Mouse (Mus musculus) small intestine, adult 2 months (tissue): Measurements from ENCODE around the gene Pou6f1. TPM values are rescaled to one million over a fixed set of nuclear protein-coding genes. Genes with fewer than 3 reads are reported as not detected.
"Not testable (repeated sequence)": the region's sequence is repeated elsewhere in the genome, so short reads cannot be mapped to it uniquely, and the experiment has no call there.

Experiments used
- H3K27ac ChIP-seq: fragments of 200-500 bp; 2 replicates; pipeline ENCODE4 v1.5.1; 2012; ENCODE audit warnings: low read depth, low read length, control low read depth, inconsistent platforms; ENCODE audit not compliant: insufficient read depth
- H3K27me3 ChIP-seq: fragments of 200-500 bp; 2 replicates; pipeline ENCODE4 v1.6.1; 2012; ENCODE audit warnings: mild to moderate bottlenecking, moderate library complexity, low read length, inconsistent platforms; ENCODE audit not compliant: control insufficient read depth, insufficient read depth
- H3K36me3 ChIP-seq: fragments of 200-500 bp; 2 replicates; pipeline ENCODE4 v1.6.1; 2012; ENCODE audit warnings: mild to moderate bottlenecking, low read length, control low read depth, inconsistent platforms; ENCODE audit not compliant: control insufficient read depth, insufficient read depth
- H3K4me1 ChIP-seq: fragments of 200-500 bp; 2 replicates; pipeline ENCODE4 v1.6.1; 2012; ENCODE audit warnings: low read length, inconsistent platforms, mixed read lengths; ENCODE audit not compliant: control insufficient read depth, insufficient read depth, insufficient read length
- H3K4me3 ChIP-seq: fragments of 200-500 bp; 2 replicates; pipeline ENCODE4 v1.5.1; 2012; ENCODE audit warnings: low read depth, mild to moderate bottlenecking, control low read depth, inconsistent platforms, low read length, moderate library complexity
- CTCF ChIP-seq: fragments of 200-500 bp; IDR thresholded peaks from 2 replicates; pipeline ENCODE4 v1.5.1; 2012; ENCODE audit warnings: low read depth, mild to moderate bottlenecking, control low read depth, inconsistent platforms, low read length, moderate library complexity, mixed read lengths; ENCODE audit not compliant: insufficient replicate concordance, insufficient read length; ENCODE audit errors: extremely low read depth
- POLR2A ChIP-seq: fragments of 200-500 bp; IDR thresholded peaks from 2 replicates; pipeline ENCODE4 v1.6.1; 2012; ENCODE audit warnings: low read depth, mild to moderate bottlenecking, control low read depth, inconsistent platforms, low read length, moderate library complexity
- WGBS: fragments of 180-500 bp; shearing (Covaris S2); methylation state at CpG from one replicate; pipeline ENCODE4 v1.1.7; 2018; 5-methylcytosine and 5-hydroxymethylcytosine counted together
- polyA plus RNA-seq: library from polyadenylated mRNA; depleted of rRNA; stranded (reverse); fragments of >200 nt; gene quantifications from 2 replicates; pipeline ENCODE4 v1.2.3, GENCODE M21; 2012; rRNA removed

Pou6f1 gene
- polyA plus RNA-seq, 1 experiment = 12.0 TPM

- Histone ChIP-seq H3K4me3 (no peak overlapping the region), H3K4me1 (no peaks in the 10 kb centered on the region), H3K27ac (no peak overlapping the region), H3K36me3 (no peaks in the 10 kb centered on the region), H3K27me3 (no peaks in the 10 kb centered on the region)
- TF ChIP-seq CTCF (no peak), POLR2A (no peak)
- WGBS = 86% methylated on average over 4 of the region's 4 CpGs
Observed at GRCm38 (mm10) chr15:100541426-100541825, 58.4 kb downstream of the Pou6f1 start.

- H3K4me3 ChIP-seq, H3K36me3 ChIP-seq, H3K27ac ChIP-seq, H3K27me3 ChIP-seq, H3K4me1 ChIP-seq: not testable (repeated sequence)
- WGBS = 40% methylated on average over 1 of the region's 1 CpGs
Observed at GRCm38 (mm10) chr15:100541001-100541400, 58.8 kb downstream of the Pou6f1 start.

- no peak overlapping the region for H3K27ac ChIP-seq
- H3K4me1 ChIP-seq = no peaks in the 10 kb centered on the region
- no peak overlapping the region for H3K4me3 ChIP-seq
- no peaks in the 10 kb centered on the region for H3K27me3 ChIP-seq
- peaks cover 2% of the 10 kb centered on the region; the same call in 1 of the 2 replicates for H3K36me3 ChIP-seq
- TF ChIP-seq POLR2A (no peak), CTCF (no peak)
- WGBS = 89% methylated on average over 9 of the region's 9 CpGs
Observed at GRCm38 (mm10) chr15:100539411-100539810, 60.4 kb downstream of the Pou6f1 start.

GRCm38 (mm10) chr15:100537913-100538312 is 61.9 kb downstream of the Pou6f1 start:
- WGBS = 79% methylated on average over 6 of the region's 6 CpGs

GRCm38 (mm10) chr15:100527900-100528299 is 71.9 kb downstream of the Pou6f1 start:
- Histone ChIP-seq H3K36me3 (no peaks in the 10 kb centered on the region; the same call in 1 of the 2 replicates), H3K4me3 (no peak overlapping the region), H3K27me3 (no peaks in the 10 kb centered on the region), H3K4me1 (no peaks in the 10 kb centered on the region), H3K27ac (no peak overlapping the region)
- WGBS = 65% methylated on average over 5 of the region's 5 CpGs
- TF ChIP-seq CTCF (no peak), POLR2A (no peak)

More at GRCm38 (mm10) chr15:100537913-100538312, 61.9 kb downstream of the Pou6f1 start:
- H3K4me3 ChIP-seq = no peak overlapping the region
- TF ChIP-seq CTCF (no peak), POLR2A (no peak)
- peaks cover 2% of the 10 kb centered on the region; the same call in 1 of the 2 replicates for H3K36me3 ChIP-seq
- no peaks in the 10 kb centered on the region for H3K27me3 ChIP-seq
- no peak overlapping the region for H3K27ac ChIP-seq
- no peaks in the 10 kb centered on the region for H3K4me1 ChIP-seq

GRCm38 (mm10) chr15:100525405-100525804 is 74.4 kb downstream of the Pou6f1 start:
- no peak overlapping the region for H3K27ac ChIP-seq
- no peaks in the 10 kb centered on the region for H3K4me1 ChIP-seq
- TF ChIP-seq CTCF = no peak
- TF ChIP-seq POLR2A = no peak
- WGBS = 96% methylated on average over 14 of the region's 14 CpGs
- no peaks in the 10 kb centered on the region for H3K27me3 ChIP-seq
- no peak overlapping the region for H3K4me3 ChIP-seq
- no peaks in the 10 kb centered on the region; the same call in 1 of the 2 replicates for H3K36me3 ChIP-seq

Other genes with a start within 250 kb of the Pou6f1 start
- gene Methig1, start 246.8 kb downstream of the Pou6f1 start, polyA plus RNA-seq = not detected in 2 replicates
- not detected in 2 replicates for gene Mettl7a2, start 246.8 kb downstream of the Pou6f1 start, polyA plus RNA-seq
- not detected in 2 replicates for gene Higd1c, start 235.4 kb downstream of the Pou6f1 start, polyA plus RNA-seq
- 0.13 and 0.20 TPM in 2 replicates for gene Gm5475, start 177.8 kb downstream of the Pou6f1 start, polyA plus RNA-seq
- gene Slc11a2, start 174.9 kb downstream of the Pou6f1 start, polyA plus RNA-seq = 39.4 and 138 TPM in 2 replicates
- 16.3 and 26.1 TPM in 2 replicates for gene Letmd1, start 131.0 kb downstream of the Pou6f1 start, polyA plus RNA-seq
- 0.62 and 0.96 TPM in 2 replicates for gene Csrnp2, start 104.5 kb downstream of the Pou6f1 start, polyA plus RNA-seq
- 1.7 and 2.1 TPM in 2 replicates for gene Tfcp2, start 48.0 kb downstream of the Pou6f1 start, polyA plus RNA-seq
- gene Dazap2, start 15.4 kb upstream of the Pou6f1 start, polyA plus RNA-seq = 597 and 1,087 TPM in 2 replicates
- 154 and 384 TPM in 2 replicates for gene Smagp, start 37.0 kb upstream of the Pou6f1 start, polyA plus RNA-seq
- 6.6 and 13.0 TPM in 2 replicates for gene Bin2, start 69.6 kb upstream of the Pou6f1 start, polyA plus RNA-seq
- 55.9 and 26,246 TPM in 2 replicates for gene Cela1, start 87.9 kb upstream of the Pou6f1 start, polyA plus RNA-seq
- gene Galnt6, start 129.4 kb upstream of the Pou6f1 start, polyA plus RNA-seq = 35.2 and 73.0 TPM in 2 replicates
- 0.51 and 0.98 TPM in 2 replicates for gene Slc4a8, start 161.8 kb upstream of the Pou6f1 start, polyA plus RNA-seq